Mouse (Mus musculus): ENCODE results near the gene Rundc3b. TPM values are rescaled to one million over a fixed set of nuclear protein-coding genes. Genes with fewer than 3 reads are reported as not detected.

Gene Rundc3b
- 40.7 and 42.0 TPM in 2 replicates for polyA plus RNA-seq (2015; fragmentation: Nextera tagmentation; extraction: Ambion mirVana)

GRCm38 (mm10) chr5:8622596-8623231 lies at the start of gene Rundc3b:
Rundc3b (minus strand) TSS chr5:8622952.
- peak; percentile 98 for ATAC-seq

GRCm38 (mm10) chr5:8669606-8670005 lies 46.9 kb upstream of the Rundc3b start:
- Histone ChIP-seq H3K9me3 (ENCODE audit: control insufficient read depth, low read length) (no peaks in the 10 kb centered on the region), H3K27me3 (replicated peaks; ENCODE audit: control insufficient read depth, insufficient read depth, low read length) (no peaks in the 10 kb centered on the region), H3K36me3 (ENCODE audit: control insufficient read depth, insufficient read depth, low read length) (no peaks in the 10 kb centered on the region), H3K4me1 (ENCODE audit: control insufficient read depth, insufficient read depth, low read depth, low read length) (no peaks in the 10 kb centered on the region), H3K4me2 (ENCODE audit: low read length) (no peak overlapping the region), H3K9ac (ENCODE audit: low read depth, low read length) (no peak overlapping the region), H3K27ac (ENCODE audit: low read depth, low read length) (no peak overlapping the region), H3K4me3 (ENCODE audit: low read length) (no peak overlapping the region)
- ATAC-seq, result no peak
- whole genome bisulfite sequencing, result 94% methylated on average over 1 of the region's 1 CpGs

More at GRCm38 (mm10) chr5:8622596-8623231, at the start of gene Rundc3b:
- H3K9me3 ChIP-seq (ENCODE audit: control insufficient read depth, low read length), result no peaks in the 10 kb centered on the region
- no peaks in the 10 kb centered on the region; the same call in 1 of the 2 replicates for H3K4me1 ChIP-seq (ENCODE audit: control insufficient read depth, insufficient read depth, low read depth, low read length)
- H3K36me3 ChIP-seq (ENCODE audit: control insufficient read depth, insufficient read depth, low read length), result no peaks in the 10 kb centered on the region
- 1% methylated on average over 45 of the region's 74 CpGs for WGBS
- peak within 1 kb of the TSS; percentile 86 for H3K27ac ChIP-seq (ENCODE audit: low read depth, low read length)
- H3K4me3 ChIP-seq (ENCODE audit: low read length), result peak within 1 kb of the TSS; percentile 95
- peak within 1 kb of the TSS; percentile 88 for H3K9ac ChIP-seq (ENCODE audit: low read depth, low read length)
- no peaks in the 10 kb centered on the region for H3K27me3 ChIP-seq (replicated peaks; ENCODE audit: control insufficient read depth, insufficient read depth, low read length)
- H3K4me2 ChIP-seq (ENCODE audit: low read length), result peak within 1 kb of the TSS; percentile 84

- Histone ChIP-seq H3K9ac (ENCODE audit: low read depth, low read length) (no peak overlapping the region), H3K4me1 (ENCODE audit: control insufficient read depth, insufficient read depth, low read depth, low read length) (no peaks in the 10 kb centered on the region), H3K4me3 (ENCODE audit: low read length) (no peak overlapping the region), H3K36me3 (ENCODE audit: control insufficient read depth, insufficient read depth, low read length) (no peaks in the 10 kb centered on the region), H3K9me3 (ENCODE audit: control insufficient read depth, low read length) (no peaks in the 10 kb centered on the region), H3K4me2 (ENCODE audit: low read length) (no peak overlapping the region), H3K27me3 (replicated peaks; ENCODE audit: control insufficient read depth, insufficient read depth, low read length) (no peaks in the 10 kb centered on the region), H3K27ac (ENCODE audit: low read depth, low read length) (no peak overlapping the region)
- WGBS, result 86% methylated on average over 9 of the region's 9 CpGs
- no peak for ATAC-seq
Observed at GRCm38 (mm10) chr5:8667758-8668474, 45.2 kb upstream of the Rundc3b start.

GRCm38 (mm10) chr5:8664678-8665077 lies 41.9 kb upstream of the Rundc3b start:
- Histone ChIP-seq H3K4me1 (ENCODE audit: control insufficient read depth, insufficient read depth, low read depth, low read length) (peaks cover 3% of the 10 kb centered on the region), H3K36me3 (ENCODE audit: control insufficient read depth, insufficient read depth, low read length) (no peaks in the 10 kb centered on the region), H3K27me3 (replicated peaks; ENCODE audit: control insufficient read depth, insufficient read depth, low read length) (no peaks in the 10 kb centered on the region), H3K27ac (ENCODE audit: low read depth, low read length) (no peak overlapping the region), H3K4me3 (ENCODE audit: low read length) (no peak overlapping the region), H3K9me3 (ENCODE audit: control insufficient read depth, low read length) (no peaks in the 10 kb centered on the region), H3K4me2 (ENCODE audit: low read length) (no peak overlapping the region), H3K9ac (ENCODE audit: low read depth, low read length) (no peak overlapping the region)
- no peak for ATAC-seq
- WGBS, result 82% methylated on average over 3 of the region's 3 CpGs

- Histone ChIP-seq H3K4me1 (ENCODE audit: control insufficient read depth, insufficient read depth, low read depth, low read length) (peaks cover 3% of the 10 kb centered on the region), H3K36me3 (ENCODE audit: control insufficient read depth, insufficient read depth, low read length) (no peaks in the 10 kb centered on the region), H3K9me3 (ENCODE audit: control insufficient read depth, low read length) (no peaks in the 10 kb centered on the region), H3K27me3 (replicated peaks; ENCODE audit: control insufficient read depth, insufficient read depth, low read length) (no peaks in the 10 kb centered on the region), H3K4me2 (ENCODE audit: low read length) (peak overlapping the region; percentile 96), H3K9ac (ENCODE audit: low read depth, low read length) (no peak overlapping the region), H3K27ac (ENCODE audit: low read depth, low read length) (no peak overlapping the region), H3K4me3 (ENCODE audit: low read length) (peak overlapping the region; percentile 52)
- ATAC-seq, result no peak
- 63% methylated on average over 10 of the region's 10 CpGs for WGBS
Observed at GRCm38 (mm10) chr5:8660738-8661151, 38.0 kb upstream of the Rundc3b start.

GRCm38 (mm10) chr5:8659911-8660737 lies 37.4 kb upstream of the Rundc3b start, which contains the start of gene Abcb1a:
Abcb1a (plus strand) TSS chr5:8660077.
- H3K4me1 ChIP-seq (ENCODE audit: control insufficient read depth, insufficient read depth, low read depth, low read length), result peaks cover 3% of the 10 kb centered on the region
- H3K4me3 ChIP-seq (ENCODE audit: low read length), result peak within 1 kb of the TSS; percentile 52
- ATAC-seq, result peak; percentile 73
- H3K4me2 ChIP-seq (ENCODE audit: low read length), result peak within 1 kb of the TSS; percentile 96
- no peaks in the 10 kb centered on the region for H3K36me3 ChIP-seq (ENCODE audit: control insufficient read depth, insufficient read depth, low read length)
- H3K27me3 ChIP-seq (replicated peaks; ENCODE audit: control insufficient read depth, insufficient read depth, low read length), result no peaks in the 10 kb centered on the region
- peak within 1 kb of the TSS; percentile 60 for H3K9ac ChIP-seq (ENCODE audit: low read depth, low read length)
- no peak within 1 kb of the TSS for H3K27ac ChIP-seq (ENCODE audit: low read depth, low read length)
- WGBS, result 9% methylated on average over 35 of the region's 37 CpGs
- no peaks in the 10 kb centered on the region for H3K9me3 ChIP-seq (ENCODE audit: control insufficient read depth, low read length)

- Histone ChIP-seq H3K4me1 (ENCODE audit: control insufficient read depth, insufficient read depth, low read depth, low read length) (no peaks in the 10 kb centered on the region), H3K4me3 (ENCODE audit: low read length) (no peak overlapping the region), H3K4me2 (ENCODE audit: low read length) (no peak overlapping the region), H3K9me3 (ENCODE audit: control insufficient read depth, low read length) (no peaks in the 10 kb centered on the region), H3K36me3 (ENCODE audit: control insufficient read depth, insufficient read depth, low read length) (no peaks in the 10 kb centered on the region), H3K27me3 (replicated peaks; ENCODE audit: control insufficient read depth, insufficient read depth, low read length) (no peaks in the 10 kb centered on the region), H3K9ac (ENCODE audit: low read depth, low read length) (no peak overlapping the region), H3K27ac (ENCODE audit: low read depth, low read length) (no peak overlapping the region)
- ATAC-seq, result no peak
- 83% methylated on average over 2 of the region's 2 CpGs for WGBS
Observed at GRCm38 (mm10) chr5:8652085-8652484, 29.3 kb upstream of the Rundc3b start.

GRCm38 (mm10) chr5:8648774-8649173 lies 26.0 kb upstream of the Rundc3b start:
- Histone ChIP-seq H3K4me3 (ENCODE audit: low read length) (no peak overlapping the region), H3K9ac (ENCODE audit: low read depth, low read length) (no peak overlapping the region), H3K4me1 (ENCODE audit: control insufficient read depth, insufficient read depth, low read depth, low read length) (no peaks in the 10 kb centered on the region), H3K9me3 (ENCODE audit: control insufficient read depth, low read length) (no peaks in the 10 kb centered on the region), H3K36me3 (ENCODE audit: control insufficient read depth, insufficient read depth, low read length) (no peaks in the 10 kb centered on the region), H3K27me3 (replicated peaks; ENCODE audit: control insufficient read depth, insufficient read depth, low read length) (no peaks in the 10 kb centered on the region), H3K4me2 (ENCODE audit: low read length) (no peak overlapping the region), H3K27ac (ENCODE audit: low read depth, low read length) (no peak overlapping the region)
- ATAC-seq, result no peak

- Histone ChIP-seq H3K4me3 (ENCODE audit: low read length) (no peak overlapping the region), H3K27me3 (replicated peaks; ENCODE audit: control insufficient read depth, insufficient read depth, low read length) (no peaks in the 10 kb centered on the region), H3K4me2 (ENCODE audit: low read length) (no peak overlapping the region), H3K27ac (ENCODE audit: low read depth, low read length) (no peak overlapping the region), H3K9me3 (ENCODE audit: control insufficient read depth, low read length) (no peaks in the 10 kb centered on the region), H3K4me1 (ENCODE audit: control insufficient read depth, insufficient read depth, low read depth, low read length) (no peaks in the 10 kb centered on the region), H3K9ac (ENCODE audit: low read depth, low read length) (no peak overlapping the region), H3K36me3 (ENCODE audit: control insufficient read depth, insufficient read depth, low read length) (no peaks in the 10 kb centered on the region)
- no peak for ATAC-seq
- 82% methylated on average over 4 of the region's 4 CpGs for WGBS
Observed at GRCm38 (mm10) chr5:8648300-8648699, 25.5 kb upstream of the Rundc3b start.

Measured in hindbrain, embryonic 16.5 days (tissue).